Mouse (Mus musculus) layer of hippocampus, postnatal 36 days (tissue): ENCODE data around the gene Gm6993. TPM values are rescaled to one million over a fixed set of nuclear protein-coding genes. Genes with fewer than 3 reads are reported as not detected.

Source experiments
- DNase-seq, 2 experiments: peaks; one replicate each; pipeline ENCODE4 v3.0.0; 2022
- total RNA-seq, 2 experiments: library from RNA; stranded (reverse); gene quantifications; 2 replicates each; pipeline ENCODE4 v1.2.3; 2021

The Gm6993 gene
- not detected for total RNA-seq

DNA sequence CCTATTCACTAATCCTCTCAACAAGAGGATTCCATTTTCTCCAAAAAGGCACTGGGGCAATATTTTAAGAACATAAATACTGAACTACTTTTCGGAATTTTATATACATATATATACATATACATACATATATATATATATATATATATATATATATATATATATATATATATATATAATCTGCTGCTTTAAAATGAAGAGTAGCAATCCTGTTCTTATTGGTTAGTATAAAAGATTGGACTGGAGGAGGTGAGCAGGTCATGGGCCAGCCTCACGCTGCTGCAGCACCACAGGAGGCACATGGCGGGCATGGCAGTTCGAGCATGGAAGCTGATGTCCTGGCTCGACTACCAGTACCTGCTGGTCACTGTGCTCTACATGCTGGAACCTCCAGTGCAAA is at the start of gene Gm6993:
Gm6993 (plus strand) TSS at position 301 of the 400 bp plus-strand sequence.
- DNase-seq, result no peak

GRCm38 (mm10) chr12:31191329-31191954 is 49.1 kb upstream of the Gm6993 start:
- peak in 1 of 2 experiments; percentile 20 for DNase-seq

DNA sequence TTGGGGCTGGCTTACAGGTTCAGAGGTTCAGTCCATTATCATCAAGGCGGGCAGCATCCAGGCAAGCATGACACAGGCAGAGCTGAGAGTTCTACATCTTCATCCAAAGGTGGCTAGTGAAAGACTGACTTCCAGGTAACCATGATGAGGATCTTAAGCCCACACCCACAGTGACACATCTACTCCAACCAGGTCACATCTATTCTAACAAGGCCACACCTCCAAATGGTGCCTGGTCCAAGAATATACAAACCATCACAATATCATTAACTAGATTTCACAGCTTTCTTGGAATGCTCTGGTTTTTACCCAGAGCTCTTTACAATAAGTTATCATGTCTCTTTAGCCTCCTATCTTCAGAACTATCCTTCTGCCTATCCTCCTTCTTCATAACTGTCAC is 38.1 kb upstream of the Gm6993 start:
- DNase-seq, result no peak

DNA sequence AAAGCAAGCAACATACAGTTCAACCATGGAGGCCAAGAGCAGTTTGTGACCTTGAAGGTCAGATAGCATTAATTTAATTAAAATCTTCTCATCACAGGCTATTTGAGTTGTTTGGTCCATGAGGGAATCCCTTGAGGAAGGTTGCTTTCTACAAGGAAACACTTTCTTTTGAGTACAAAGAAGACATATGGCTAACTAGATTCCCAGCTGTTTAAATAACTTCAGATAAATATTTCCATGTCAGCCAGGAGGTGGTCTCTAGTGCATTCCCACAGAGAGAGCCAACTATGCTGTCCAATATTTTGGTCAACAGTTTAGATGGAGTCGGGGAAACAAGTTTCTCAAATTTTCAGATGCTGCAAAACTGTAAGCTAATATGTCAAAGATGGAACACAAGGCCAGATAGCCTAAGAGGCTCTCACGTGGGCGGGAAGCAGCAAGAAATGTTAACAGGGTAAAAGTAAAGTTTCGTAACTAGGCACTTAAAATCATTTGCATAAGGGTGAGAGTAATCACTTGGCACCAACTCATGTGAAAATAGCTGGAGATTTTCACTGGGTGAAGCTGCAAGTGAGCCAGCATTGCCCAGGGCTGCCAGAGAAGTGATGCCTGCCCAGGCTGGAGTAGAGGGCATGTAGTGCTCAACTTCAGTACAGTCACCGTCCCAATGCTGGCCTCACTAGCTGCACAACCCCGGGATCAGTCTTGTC is 36.7 kb upstream of the Gm6993 start:
- no peak for DNase-seq

DNA sequence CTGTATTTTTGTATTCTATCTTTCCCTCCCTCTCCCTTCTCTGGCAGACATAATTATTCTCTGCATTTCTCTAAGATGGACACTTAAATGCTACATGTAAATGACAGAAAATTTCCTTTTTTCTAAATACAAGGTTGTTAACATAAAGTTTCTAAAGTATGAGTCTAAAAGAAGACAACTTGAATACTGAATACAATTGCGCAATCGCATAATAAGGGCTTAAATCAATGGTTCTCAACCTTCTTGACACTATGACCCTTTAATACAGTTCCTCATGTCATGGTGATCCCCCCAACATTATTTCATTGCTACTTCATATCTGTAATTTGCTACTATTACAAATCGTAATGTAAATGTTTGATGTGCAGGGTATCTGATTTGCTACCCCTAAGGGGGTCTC is 35.7 kb upstream of the Gm6993 start:
- no peak for DNase-seq

GRCm38 (mm10) chr12:31205983-31206633 is 34.5 kb upstream of the Gm6993 start:
- DNase-seq, result no peak

DNA sequence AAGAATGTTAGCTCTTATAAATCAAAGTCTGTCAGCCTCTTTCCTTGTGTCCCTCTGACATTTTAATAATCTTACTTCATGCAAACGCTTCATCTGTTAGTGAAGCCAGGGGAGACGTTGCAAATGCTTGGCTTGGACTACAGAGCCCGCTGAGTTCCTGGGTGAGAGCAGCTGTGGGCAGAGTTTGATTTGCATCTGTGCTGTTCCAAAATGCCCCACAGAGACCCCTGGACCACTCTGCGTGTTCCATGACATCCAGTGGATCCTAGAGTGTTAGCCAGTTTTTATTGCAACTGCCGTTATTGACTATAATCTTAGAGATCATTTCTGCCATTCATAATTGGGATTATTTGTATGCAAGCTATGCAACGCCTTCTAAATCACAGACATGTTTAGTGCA is 31.8 kb upstream of the Gm6993 start:
- DNase-seq, result no peak

GRCm38 (mm10) chr12:31209377-31209805 is 31.2 kb upstream of the Gm6993 start:
- DNase-seq, result peak in 1 of 2 experiments; percentile 7

- peak in 1 of 2 experiments; percentile 11 for DNase-seq
Observed at GRCm38 (mm10) chr12:31213556-31213955, 27.0 kb upstream of the Gm6993 start.

- DNase-seq, result no peak
Observed at GRCm38 (mm10) chr12:31215003-31215402, 25.6 kb upstream of the Gm6993 start.

- no peak for DNase-seq
Observed at GRCm38 (mm10) chr12:31217232-31217631, 23.3 kb upstream of the Gm6993 start.

- DNase-seq, result no peak
Observed at GRCm38 (mm10) chr12:31218774-31219173, 21.8 kb upstream of the Gm6993 start.

DNA sequence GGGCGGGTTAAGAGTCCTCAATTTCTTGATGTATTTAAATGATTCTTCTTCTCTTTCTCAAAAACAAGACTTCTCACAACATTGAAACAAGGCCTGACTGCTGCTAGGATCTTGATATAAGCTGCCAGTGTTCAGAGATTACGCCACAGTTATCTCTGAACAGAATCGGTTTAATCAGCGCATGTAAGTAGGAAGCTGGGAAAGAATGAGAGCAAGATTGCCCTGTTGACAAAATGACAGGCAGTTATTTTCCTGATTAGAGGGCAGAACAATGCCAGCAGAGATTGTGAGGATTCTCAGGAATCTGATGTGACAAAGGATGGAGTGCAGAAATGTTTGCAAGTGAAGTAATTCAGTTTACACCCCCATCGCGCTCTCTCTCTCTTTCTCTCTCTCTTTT is 19.0 kb upstream of the Gm6993 start:
- DNase-seq, result no peak

- DNase-seq, result no peak
Observed at GRCm38 (mm10) chr12:31222282-31222681, 18.3 kb upstream of the Gm6993 start.

DNA sequence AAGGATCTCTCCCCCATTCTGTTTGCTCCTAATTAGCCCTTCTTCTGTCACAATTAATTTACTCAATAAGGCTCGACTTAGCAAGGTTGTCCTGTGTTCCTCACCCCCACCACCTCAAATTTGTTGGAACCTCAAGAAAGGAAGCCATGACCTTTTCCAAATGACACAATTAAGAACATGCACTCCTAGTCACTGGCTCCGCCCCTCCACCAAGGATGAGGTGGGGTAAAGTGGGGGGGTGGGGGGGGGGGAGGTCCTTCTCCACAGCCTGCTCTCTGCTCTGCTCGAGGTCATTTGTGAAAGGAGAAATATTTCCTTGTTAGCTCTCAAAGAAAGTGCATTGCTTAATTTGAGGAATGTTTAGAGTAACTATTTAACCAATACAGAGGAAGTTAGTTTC is 17.8 kb upstream of the Gm6993 start:
- DNase-seq, result no peak

DNA sequence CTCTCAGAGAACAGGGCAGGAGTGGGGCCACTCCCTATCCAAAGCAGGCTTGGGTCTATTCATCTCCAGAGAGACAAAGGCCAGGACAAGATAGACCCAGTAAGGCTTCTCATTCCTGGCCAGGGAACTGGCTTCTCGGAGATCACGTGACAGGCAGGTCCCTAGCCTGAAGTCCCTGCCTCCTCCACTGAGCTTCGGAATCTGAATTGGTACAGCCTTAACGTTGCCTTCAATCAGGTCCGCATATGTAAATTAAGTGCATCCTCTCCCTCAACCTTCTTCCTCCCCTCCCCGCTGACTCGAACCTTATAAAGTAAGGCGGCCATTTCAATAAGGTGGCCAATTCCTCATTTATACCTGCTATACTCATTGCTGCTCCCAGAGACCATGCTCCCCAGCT is 15.1 kb upstream of the Gm6993 start:
- DNase-seq, result no peak

DNA sequence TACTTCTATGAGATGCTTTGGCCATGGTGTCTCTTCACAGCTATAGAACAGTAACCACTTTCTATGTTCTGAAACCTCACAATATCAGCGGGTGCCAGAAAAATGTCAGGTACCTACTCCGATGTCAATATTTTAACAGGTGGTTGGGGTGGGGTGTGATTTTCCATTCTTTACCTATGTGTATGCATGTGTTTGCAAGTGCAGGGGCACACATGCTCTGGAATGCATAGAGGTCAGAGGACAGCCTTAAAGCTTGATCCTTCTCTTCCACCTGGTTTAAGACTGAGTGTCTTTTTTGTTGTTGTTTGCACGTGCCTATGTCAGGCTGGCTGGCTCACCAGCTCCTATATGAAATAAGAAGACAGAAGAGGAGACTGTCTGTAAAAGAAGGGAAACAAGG is 13.4 kb upstream of the Gm6993 start:
- DNase-seq, result no peak

DNA sequence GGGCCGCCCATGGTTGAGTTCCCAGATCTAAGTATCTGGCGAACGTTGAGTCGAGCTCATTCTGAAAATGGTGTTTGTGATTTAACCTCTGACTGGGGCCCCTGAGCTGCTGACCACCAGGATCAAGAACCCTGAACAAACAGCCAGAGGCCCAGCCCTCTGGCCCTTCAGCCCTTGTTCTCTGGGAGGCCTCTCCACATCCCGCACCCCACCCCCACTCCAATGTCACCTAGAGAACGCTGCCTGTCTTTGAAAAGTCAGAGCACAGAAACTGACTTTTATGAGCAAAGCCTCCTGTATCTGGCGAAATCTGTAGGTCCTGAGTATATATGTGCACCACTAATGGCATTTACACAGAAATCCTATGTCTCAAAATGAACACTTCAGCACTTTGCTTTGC is 11.7 kb upstream of the Gm6993 start:
- DNase-seq, result no peak

DNA sequence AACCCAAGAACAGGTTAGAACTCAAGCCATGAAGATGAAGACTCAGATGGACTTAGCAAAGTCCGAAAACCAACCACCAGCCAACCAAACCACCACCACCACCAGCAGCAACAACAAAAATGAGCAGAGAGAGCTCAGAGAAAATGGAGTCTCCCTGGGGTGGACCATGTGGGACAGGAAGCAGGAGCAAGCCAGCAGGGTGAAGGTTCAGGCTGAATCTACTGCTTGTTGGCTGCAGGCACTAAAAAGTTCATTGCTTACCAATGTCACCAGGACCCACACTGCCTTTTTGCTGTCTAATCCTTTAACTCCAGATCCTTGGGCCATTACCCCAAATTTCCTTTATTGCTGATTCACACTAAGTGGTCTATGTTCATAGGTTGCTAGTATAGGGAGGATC is 7.9 kb upstream of the Gm6993 start:
- no peak for DNase-seq

GRCm38 (mm10) chr12:31235018-31235417 is 5.6 kb upstream of the Gm6993 start:
- DNase-seq, result no peak

GRCm38 (mm10) chr12:31236861-31237595 is 3.5 kb upstream of the Gm6993 start:
- peak in 1 of 2 experiments; percentile 8 for DNase-seq

DNA sequence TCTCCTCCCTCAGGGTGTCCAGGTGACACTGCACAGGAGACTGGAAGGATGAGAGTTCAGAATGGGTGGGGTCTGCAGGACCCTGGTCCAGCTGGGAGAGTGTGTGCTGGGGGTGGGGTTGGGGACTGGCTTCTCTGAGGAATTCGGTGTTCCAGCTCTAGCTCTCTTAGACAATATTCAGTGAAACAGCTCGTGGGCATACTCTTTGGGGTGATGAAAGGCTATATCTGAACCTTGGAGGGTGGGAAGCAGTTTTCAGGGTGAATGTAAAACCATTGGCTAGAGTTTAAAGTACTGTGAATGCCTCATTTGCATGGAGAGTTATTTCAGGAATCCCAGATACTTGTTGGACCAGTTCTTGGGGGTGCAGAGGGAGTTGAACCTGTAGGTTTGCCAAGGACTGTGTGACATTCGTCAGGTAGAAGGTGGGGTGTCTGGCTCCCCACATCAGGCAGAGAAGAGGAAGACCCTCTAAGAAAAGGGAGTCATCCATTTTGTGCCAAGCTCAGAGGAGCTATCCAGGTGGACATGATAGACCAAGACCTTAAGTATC is 1.5 kb upstream of the Gm6993 start:
- no peak for DNase-seq

GRCm38 (mm10) chr12:31239798-31240197 is 772 bp upstream of the Gm6993 start:
- no peak for DNase-seq
